Mouse (Mus musculus) hindlimb bud, embryonic 11.5 days (tissue): ENCODE data around the gene Ttc28.

Experiments
- DNase-seq: peaks from one replicate; pipeline ENCODE4 v3.0.0-alpha.2; 2012; ENCODE audit warnings: low read depth, low spot score; ENCODE audit errors: extremely low spot score

Gene Ttc28

GRCm38 (mm10) chr5:111077261-111077660 lies 197.7 kb downstream of the Ttc28 start:
- no peak for DNase-seq

DNA sequence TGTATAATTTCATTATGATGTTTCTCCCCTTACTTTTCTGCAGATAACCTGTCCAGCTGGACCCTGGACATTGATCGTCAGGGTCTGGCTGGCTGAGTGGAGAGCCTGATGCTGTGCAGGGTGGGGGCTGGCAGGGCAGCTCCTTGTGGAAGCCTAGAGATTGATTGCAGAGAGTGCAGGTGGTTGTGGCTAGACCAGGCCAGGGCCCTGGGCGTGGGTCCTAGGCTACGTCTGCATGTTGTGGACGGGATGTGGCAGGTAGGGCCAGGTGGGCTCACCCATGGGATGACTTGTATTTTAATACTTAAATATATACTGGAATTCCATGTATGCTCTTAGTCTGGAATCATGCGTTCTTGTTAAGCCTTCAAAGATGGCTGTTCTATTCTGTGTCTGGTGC lies 201.0 kb downstream of the Ttc28 start:
- no peak for DNase-seq

DNA sequence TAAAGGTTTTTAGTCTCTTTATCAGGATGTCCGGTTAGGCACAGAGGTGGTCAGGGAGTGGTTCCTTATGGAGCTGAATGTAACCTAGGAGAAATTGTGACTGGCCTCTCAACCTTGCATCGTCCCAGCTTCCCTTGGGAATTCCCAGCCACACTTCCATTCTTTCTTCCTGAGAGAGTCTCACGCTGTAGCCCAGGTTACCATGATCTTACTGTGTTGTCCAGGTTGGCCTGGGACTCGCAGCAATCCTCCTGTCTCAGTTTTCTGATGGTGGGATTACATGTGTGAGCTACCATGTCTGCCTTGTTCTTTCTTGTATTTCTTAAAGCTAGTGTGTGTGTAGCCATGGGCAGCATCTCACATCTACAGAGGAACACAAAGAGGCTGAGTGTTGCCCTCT lies 206.2 kb downstream of the Ttc28 start:
- DNase-seq, result no peak

GRCm38 (mm10) chr5:111096750-111097149 lies 217.1 kb downstream of the Ttc28 start:
- DNase-seq, result no peak

GRCm38 (mm10) chr5:111097233-111098160 lies 217.9 kb downstream of the Ttc28 start:
- no peak for DNase-seq

DNA sequence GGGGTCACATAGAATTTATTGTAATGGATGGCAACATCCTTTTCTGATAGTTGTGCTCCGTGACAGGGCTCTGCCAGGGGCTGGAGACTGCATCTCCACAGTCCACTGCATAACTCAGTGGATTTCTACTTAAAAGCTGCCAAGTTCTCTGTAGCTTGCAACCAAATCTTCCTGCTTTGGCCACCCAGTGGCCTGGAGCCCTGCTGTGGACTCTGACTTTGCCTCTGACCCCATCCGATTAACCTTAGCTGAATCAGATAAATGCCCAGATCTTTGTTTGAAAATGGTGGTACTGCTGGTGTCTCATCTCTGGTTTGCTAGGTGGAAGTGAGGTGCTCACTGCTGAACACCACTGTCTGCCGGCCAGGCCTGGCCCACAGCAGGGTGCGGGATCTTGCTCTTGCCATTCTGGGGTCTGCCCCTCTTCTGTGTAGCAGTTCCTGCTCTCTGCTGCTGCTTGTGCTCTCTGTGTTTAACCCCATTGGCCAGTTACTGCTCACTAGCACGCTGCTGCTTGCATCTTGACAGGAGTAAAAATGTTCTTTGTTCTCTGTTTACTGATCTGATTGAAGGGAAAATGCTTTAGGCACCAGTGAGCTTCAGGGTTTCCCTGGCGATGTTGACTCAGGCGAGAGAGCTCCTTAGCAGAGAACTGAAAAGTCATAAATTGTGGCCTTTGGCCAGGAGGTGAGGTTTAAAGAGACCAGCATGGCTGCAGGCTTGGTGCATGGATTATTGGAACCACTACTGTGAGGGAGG lies 219.1 kb downstream of the Ttc28 start:
- DNase-seq, result no peak

DNA sequence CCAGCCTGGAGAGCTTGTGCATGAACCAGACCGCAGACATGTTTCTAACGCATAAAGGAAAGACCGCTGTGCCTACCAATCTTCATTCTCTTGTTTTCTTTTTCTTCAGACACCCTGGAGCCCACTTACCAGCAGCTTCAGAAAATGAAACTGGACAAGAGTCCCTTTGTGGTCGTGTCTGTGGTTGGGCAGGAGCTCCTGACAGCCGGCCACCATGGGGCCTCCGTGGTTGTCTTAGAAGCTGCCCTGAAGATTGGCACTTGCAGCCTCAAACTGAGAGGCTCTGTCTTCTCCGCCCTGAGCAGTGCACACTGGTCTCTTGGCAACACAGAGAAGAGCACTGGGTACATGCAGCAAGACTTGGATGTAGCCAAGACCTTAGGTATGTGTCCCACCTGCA lies 221.0 kb downstream of the Ttc28 start:
- DNase-seq, result no peak

DNA sequence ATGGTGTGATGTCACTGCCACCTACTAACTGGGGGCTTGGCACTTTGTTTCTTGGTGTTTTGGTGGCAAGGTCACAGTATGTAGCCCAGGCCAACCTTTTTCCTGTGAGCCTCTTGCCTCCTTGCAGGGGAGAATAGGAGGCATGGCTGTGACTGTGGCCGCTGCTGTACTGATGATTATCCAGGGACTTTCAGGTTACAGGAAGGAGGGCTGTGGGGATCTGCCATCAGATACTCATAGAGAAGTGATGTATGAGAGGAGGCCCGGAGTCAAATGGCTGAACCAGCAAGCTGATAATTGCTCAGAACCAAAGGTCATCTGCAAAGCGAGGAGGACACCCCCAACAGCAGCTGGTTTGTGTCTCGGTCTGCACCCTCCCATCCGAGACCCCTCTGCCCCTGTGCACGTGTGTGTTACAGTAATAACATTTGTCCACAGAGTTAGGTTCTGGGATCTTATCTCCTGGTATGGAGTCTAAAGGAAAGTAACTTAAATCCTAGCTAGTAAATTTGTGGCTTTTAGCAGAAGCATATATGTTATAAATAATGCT lies 221.9 kb downstream of the Ttc28 start:
- DNase-seq, result no peak

DNA sequence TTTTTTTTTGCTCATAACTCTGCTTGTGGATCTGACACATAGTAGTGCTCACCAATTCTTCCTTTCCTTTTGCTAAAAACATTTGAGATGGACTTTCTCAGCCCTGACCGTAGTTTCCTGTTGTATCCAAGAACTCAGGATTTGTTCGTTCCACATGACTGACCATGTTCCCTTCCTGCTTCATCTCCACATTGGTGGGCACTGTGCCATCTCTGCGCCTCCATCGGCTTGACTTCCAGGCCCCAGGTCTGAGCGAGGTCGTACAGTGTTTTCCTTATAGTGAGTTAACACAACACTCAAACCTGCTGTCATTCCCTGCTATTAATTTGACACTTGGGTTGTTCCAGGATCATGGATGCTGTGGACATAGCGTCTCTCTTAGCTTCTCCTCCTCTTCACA lies 225.2 kb downstream of the Ttc28 start:
- DNase-seq, result no peak

GRCm38 (mm10) chr5:111111378-111111777 lies 231.8 kb downstream of the Ttc28 start:
- DNase-seq, result no peak

DNA sequence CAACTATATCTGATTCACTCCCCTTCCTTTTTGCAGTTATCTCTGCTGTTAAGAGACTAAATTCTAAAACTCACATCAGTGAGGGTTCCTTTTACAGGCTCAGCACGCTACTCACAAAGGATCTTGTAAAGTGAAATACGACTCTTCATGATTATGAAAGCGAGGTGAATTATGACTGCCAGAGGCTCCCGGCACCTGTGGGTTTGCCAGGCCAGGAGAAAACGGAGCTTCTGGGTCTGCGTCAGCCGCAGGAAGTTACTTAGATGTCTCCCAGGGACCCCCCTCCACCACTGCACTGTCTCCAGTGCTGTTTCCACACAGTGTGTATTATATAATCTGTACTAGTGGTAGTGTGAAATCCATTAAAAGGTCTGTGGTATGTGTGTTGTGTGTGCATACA lies 233.6 kb downstream of the Ttc28 start:
- DNase-seq, result no peak

GRCm38 (mm10) chr5:111113694-111114375 lies 234.2 kb downstream of the Ttc28 start:
- DNase-seq, result no peak

- DNase-seq, result no peak
Observed at GRCm38 (mm10) chr5:111114597-111114996, 235.0 kb downstream of the Ttc28 start.

DNA sequence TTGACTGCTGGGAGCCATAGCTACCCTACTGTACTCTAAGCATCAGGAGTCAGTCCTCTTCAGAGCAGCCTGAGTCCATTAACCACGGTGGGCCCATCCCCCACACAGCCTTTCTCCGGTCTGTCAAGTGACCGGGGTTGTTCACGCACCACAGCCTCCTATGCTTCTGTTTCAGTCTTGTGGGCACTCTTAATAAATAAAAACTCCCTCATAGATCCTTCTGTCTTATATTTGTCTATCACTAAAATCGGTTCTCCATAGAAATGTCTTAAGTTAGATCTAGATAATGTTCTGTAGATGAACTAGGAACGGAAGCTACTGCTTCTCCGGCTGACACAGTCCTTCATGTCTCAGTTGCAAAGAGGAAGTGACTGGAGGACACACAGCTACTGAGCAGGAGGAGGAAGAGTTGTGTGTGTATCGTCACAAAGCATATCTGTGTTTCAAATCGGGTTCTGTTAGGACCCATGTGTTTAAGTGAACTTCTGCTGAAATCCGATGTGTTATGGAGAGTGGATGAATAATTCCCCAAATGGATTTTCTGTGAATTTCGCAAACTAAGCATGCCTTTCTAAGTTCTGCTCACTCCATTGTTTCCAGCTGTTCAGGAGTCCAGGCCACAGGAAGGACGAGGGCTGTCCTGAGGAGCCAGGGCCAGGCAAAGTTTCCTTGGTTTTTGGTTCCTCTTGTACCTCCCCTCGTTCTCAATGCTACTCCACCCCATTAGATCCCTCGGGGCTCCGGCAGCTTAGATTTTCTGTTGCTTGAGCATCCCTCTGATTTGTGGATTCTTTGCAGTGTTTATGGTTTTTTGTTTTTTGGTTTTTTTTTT lies 236.1 kb downstream of the Ttc28 start:
- DNase-seq, result no peak

DNA sequence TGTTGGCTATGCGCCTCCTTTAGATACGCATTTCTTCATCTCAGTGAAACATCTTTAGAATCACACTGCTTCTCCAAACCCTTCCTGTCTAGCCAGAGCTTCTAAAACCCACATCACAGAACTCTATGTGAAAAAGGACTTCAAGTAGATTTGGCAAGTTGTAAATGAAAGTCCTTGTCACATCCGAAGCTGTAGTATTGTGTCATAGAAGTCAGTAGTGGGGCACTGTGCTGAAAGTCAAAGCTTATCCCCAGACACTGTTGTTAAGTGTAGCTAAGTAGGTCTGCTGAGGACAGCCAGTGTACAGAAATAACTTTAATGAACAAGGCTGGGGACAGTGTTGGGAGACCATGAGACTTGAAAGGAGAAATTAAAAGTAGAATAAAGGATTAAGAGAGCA lies 240.2 kb downstream of the Ttc28 start:
- no peak for DNase-seq

GRCm38 (mm10) chr5:111120298-111120697 lies 240.7 kb downstream of the Ttc28 start:
- no peak for DNase-seq

DNA sequence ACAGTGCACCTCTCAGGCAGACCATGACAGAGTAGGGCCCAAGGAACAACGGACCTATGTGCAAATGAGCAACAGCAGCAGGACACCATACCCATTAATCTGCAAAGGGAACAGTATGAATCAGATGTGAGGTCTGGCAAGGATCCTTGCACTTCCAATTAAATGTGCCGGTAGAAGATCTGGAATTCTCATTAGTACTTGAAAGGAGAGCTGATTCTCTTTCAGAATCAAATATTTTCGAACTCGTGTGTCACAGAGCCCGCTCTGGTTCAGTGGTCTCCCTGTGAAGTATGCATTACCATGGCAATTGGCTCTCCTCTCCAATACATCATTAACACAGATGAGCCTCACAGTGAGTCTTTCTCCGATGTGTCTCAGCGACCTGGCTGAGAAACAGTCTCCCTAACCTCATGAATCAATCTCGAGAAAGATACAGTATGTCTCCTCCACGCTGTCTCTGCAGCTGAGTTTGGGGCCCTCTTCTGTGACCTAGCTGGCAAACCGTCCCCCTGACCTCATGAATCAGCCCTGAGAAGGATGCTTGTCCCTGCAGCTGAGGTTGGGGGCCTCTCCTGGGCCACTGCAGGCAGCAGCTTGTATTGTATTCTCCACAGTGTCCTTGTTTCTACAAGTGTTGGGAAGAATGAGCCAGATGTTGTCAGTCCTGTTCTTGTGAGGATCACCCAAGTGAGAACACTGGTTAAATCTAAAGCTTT lies 241.3 kb downstream of the Ttc28 start:
- no peak for DNase-seq

- DNase-seq, result no peak
Observed at GRCm38 (mm10) chr5:111122332-111123049, 242.9 kb downstream of the Ttc28 start.
